Mouse (Mus musculus) liver, adult 2 months (tissue): ENCODE results near the gene BC048562. TPM values are rescaled to one million over a fixed set of nuclear protein-coding genes. Genes with fewer than 3 reads are reported as not detected.

Experiments
- DNase-seq: peaks from one replicate; pipeline ENCODE4 v3.0.0-alpha.2; 2011; ENCODE audit warnings: low read depth, low spot score; ENCODE audit errors: extremely low read depth
- H3K27ac ChIP-seq: fragments of 200-500 bp; replicated peaks from 2 replicates; pipeline ENCODE4 v1.5.1; 2012; ENCODE audit warnings: low read depth, mild to moderate bottlenecking, control low read depth, inconsistent platforms, low read length; ENCODE audit not compliant: insufficient read depth
- H3K27me3 ChIP-seq: fragments of 200-500 bp; 2 replicates; pipeline ENCODE4 v1.6.1; 2012; ENCODE audit warnings: mild to moderate bottlenecking, moderate library complexity, low read length, inconsistent platforms; ENCODE audit not compliant: control insufficient read depth, insufficient read depth
- H3K36me3 ChIP-seq: fragments of 200-500 bp; 2 replicates; pipeline ENCODE4 v1.6.1; 2012; ENCODE audit warnings: low read length, inconsistent platforms; ENCODE audit not compliant: control insufficient read depth, insufficient read depth
- H3K4me1 ChIP-seq: fragments of 200-500 bp; 2 replicates; pipeline ENCODE4 v1.6.1; 2011; ENCODE audit warnings: low read length; ENCODE audit not compliant: control insufficient read depth, insufficient read depth
- H3K4me3 ChIP-seq: fragments of 200-500 bp; 2 replicates; pipeline ENCODE4 v1.5.1; 2011; ENCODE audit warnings: low read depth, mild to moderate bottlenecking, control low read depth, low read length, moderate library complexity; ENCODE audit not compliant: insufficient read depth
- H3K79me2 ChIP-seq: fragments of 200-500 bp; 2 replicates; pipeline ENCODE4 v1.6.1; 2012; ENCODE audit warnings: inconsistent platforms, mild to moderate bottlenecking, low read length, moderate library complexity; ENCODE audit not compliant: control insufficient read depth, insufficient read depth
- H3K9ac ChIP-seq: fragments of 200-500 bp; 2 replicates; pipeline ENCODE4 v1.6.1; 2012; ENCODE audit warnings: low read depth, mild to moderate bottlenecking, control low read depth, inconsistent platforms, low read length
- CTCF ChIP-seq: fragments of 200-500 bp; IDR thresholded peaks from 2 replicates; pipeline ENCODE4 v1.5.1; 2011; ENCODE audit warnings: low read depth, low read length, control low read depth
- POLR2A ChIP-seq: fragments of 200-500 bp; IDR thresholded peaks from 2 replicates; pipeline ENCODE4 v1.6.1; 2011; ENCODE audit warnings: low read length, control low read depth; ENCODE audit not compliant: insufficient read depth; ENCODE audit errors: extremely low read depth
- WGBS: fragments of 180-500 bp; shearing (Covaris S2); methylation state at CpG from one replicate; pipeline ENCODE4 v1.1.7; 2018; 5-methylcytosine and 5-hydroxymethylcytosine counted together
- polyA plus RNA-seq: library from polyadenylated mRNA; depleted of rRNA; stranded (reverse); fragments of >200 nt; gene quantifications from 2 replicates; pipeline ENCODE4 v1.2.3, GENCODE M21; 2012
- total RNA-seq: library from RNA; depleted of rRNA; stranded (reverse); fragments of >200 nt; gene quantifications from 2 replicates; pipeline ENCODE4 v1.2.3, GENCODE M21; 2014

BC048562 gene
- total and polyA plus RNA-seq, 2 experiments, result not detected

DNA sequence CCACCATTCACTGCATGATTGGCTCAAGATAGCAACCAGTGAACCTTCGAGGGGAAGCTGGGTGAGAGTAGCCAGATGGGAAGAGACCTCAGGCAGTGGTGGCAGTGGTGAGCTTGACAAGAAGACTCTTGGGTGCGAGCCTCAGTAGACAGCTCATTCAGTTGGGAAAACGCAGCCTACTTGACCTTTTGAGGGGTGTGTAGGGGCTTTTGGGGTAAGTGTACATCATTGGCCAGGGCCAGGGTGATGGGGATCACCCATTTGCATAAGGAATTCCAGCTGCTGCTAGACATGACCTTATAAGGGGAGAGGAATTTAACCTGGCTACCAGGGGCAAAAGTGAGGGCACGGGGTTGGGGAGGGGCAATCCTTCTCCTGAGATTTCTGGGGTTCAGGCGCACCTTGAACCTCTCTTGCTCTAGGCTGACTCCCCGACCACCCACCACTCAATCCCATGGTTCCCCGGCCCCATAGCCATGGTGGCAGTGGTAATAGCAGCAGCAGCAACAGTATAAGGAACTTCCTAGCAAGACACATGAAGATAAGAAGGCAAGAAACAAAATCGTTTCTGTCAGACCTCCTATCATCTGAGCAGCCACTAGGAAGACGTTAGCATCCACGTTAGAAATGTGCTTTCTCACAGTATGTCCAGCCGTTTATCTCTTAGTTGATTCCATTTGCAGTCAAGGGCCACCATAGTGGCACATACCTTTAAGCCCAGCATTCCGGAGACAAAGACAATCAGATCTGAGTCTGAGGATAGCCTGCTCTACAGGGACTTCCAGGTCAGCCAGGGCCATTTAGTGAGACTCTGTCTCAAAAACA is 19.7 kb downstream of the BC048562 start:
- H3K27ac ChIP-seq, result no peak overlapping the region
- H3K4me1 ChIP-seq, result no peaks in the 10 kb centered on the region
- DNase-seq, result no peak
- H3K4me3 ChIP-seq, result no peak overlapping the region
- no peaks in the 10 kb centered on the region for H3K27me3 ChIP-seq
- TF ChIP-seq CTCF (no peak), POLR2A (no peak)
- 82% methylated on average over 12 of the region's 12 CpGs for WGBS
- H3K9ac ChIP-seq, result no peak overlapping the region
- H3K36me3 ChIP-seq, result no peaks in the 10 kb centered on the region
- H3K79me2 ChIP-seq, result no peaks in the 10 kb centered on the region

DNA sequence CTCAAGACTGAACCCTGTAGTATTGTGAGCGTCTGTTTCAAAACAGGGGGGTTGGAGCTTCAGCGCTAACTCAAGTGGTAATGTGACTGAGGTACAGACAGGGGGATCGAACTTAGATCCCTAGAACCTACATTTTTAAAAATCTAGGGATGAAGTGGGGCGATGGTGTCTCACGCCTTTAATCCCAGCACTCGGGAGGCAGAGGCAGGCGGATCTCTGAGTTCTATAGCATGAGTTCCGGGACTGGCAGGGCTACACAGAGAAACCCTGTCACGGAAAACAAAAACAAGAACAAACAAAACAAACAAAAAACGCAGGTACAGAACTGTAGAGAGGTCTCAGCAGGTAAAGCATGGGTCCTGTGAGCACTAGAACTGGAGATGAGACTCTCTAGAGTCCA is 20.7 kb downstream of the BC048562 start:
- no peak overlapping the region for H3K27ac ChIP-seq
- peaks cover 5% of the 10 kb centered on the region; the same call in 1 of the 2 replicates for H3K79me2 ChIP-seq
- TF ChIP-seq CTCF (no peak), POLR2A (no peak)
- H3K36me3 ChIP-seq, result no peaks in the 10 kb centered on the region
- H3K4me1 ChIP-seq, result peaks cover 7% of the 10 kb centered on the region
- H3K4me3 ChIP-seq, result no peak overlapping the region
- 93% methylated on average over 10 of the region's 10 CpGs for WGBS
- no peak for DNase-seq
- H3K27me3 ChIP-seq, result no peaks in the 10 kb centered on the region
- H3K9ac ChIP-seq, result no peak overlapping the region

DNA sequence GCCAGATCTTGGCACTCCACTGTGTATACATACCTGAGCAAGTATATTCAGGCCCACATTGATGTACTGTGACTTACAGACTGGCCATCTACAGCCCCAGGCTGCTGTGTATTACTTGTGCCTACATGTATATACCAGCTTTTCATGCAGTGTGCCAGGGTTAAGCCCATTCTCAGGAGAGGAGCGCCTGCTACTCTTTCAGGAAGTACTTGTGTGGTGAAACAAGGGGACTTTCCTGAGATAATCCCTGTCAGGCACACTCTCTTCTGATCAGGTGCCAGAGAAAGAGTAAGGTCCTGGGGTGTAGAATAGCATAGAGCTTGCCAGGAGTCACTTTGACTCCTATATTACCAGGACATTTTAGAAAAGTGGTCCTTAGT is 23.6 kb downstream of the BC048562 start:
- Histone ChIP-seq H3K27ac (0 out of 2 replicates have a peak overlapping the region, but pooled peaks have one; percentile 38), H3K36me3 (peaks cover 4% of the 10 kb centered on the region), H3K4me3 (peak overlapping the region; percentile 77; the same call in 1 of the 2 replicates), H3K4me1 (peaks cover 7% of the 10 kb centered on the region), H3K27me3 (no peaks in the 10 kb centered on the region), H3K79me2 (peaks cover 5% of the 10 kb centered on the region; the same call in 1 of the 2 replicates), H3K9ac (no peak overlapping the region)
- WGBS, result 63% methylated on average over 1 of the region's 1 CpGs
- TF ChIP-seq CTCF (no peak), POLR2A (no peak)
- no peak for DNase-seq

DNA sequence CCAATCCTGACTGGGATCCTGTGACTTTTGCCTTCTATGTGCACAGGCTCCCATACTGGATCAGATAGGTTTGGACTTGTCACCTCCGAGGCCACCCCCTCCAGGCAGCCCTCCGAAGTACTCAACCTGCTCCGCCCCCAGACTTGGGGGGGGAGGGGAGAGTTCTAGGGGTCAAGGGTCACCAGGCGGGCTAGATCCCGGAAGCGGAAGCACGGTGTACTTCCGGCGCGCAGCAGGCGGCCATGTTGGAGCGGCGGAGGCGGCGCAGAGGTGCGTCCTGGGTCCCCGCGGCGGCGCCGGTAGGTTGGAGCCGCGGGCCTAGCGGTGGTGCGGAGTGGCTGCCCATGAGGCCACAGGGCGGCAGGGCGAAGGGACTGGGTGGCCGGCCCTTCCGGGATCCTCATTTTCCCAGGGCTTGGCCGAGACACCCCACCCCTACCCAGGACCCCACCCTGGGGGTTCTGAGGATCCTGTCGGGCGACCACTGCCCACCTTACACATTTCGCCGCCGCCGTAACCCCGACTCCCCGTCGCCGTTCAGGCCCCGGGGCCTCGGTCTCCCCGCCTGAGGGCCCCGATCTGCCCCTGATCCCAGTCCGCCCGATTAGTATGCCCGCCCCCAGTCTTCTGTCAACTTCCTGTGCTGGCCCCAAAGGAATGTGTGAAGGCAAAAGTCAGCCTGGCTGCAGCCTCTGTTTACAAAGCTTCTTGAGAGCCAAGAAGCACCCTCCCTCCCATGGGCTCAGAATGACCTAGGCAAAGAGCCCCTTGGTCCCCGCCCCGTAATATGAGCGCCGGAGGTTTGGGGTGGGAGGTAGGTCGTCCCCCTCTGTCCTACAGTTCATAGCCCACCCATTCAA is 24.3 kb downstream of the BC048562 start, which contains the start of gene Ccdc71:
Gene Ccdc71 (plus strand): TSS at position 209 of the 860 bp plus-strand sequence.
- H3K27ac ChIP-seq, result peak within 1 kb of the TSS; percentile 74
- H3K27me3 ChIP-seq, result no peaks in the 10 kb centered on the region
- H3K9ac ChIP-seq, result peak within 1 kb of the TSS; percentile 92
- peaks cover 5% of the 10 kb centered on the region; the same call in 1 of the 2 replicates for H3K79me2 ChIP-seq
- TF ChIP-seq CTCF (no peak), POLR2A (peak; percentile 38; the same call in 1 of the 2 replicates)
- WGBS, result under 1% methylated on average over 52 of the region's 52 CpGs
- H3K36me3 ChIP-seq, result peaks cover 4% of the 10 kb centered on the region
- H3K4me1 ChIP-seq, result peaks cover 7% of the 10 kb centered on the region
- peak within 1 kb of the TSS; percentile 77 for H3K4me3 ChIP-seq
- DNase-seq, result peak; percentile 64

DNA sequence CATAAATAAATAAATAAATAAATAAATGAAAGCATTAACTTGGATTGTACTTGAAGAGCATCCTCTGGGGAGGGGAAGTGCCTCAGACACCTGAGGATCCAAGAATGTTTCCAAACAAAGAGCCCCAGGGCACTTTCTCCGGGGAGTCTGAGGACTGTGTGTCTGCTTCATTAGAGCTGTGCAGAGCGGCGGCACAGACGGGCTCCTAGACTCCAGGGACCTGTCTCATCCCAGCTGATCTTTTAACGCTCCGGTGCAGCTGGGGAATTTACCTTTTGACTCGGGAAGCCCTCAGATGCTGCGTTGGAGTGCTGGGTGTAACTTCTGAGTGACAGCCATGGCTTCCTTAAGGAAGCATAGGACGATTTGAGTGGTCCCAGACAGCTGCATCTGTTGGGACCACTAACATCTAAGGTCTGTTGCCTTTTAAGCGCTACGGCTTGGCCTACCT is 24.9 kb downstream of the BC048562 start, which contains the start of gene Klhdc8b:
Gene Klhdc8b (minus strand): TSS at position 401 of the 451 bp plus-strand sequence.
- TF ChIP-seq POLR2A (no peak), CTCF (no peak)
- Histone ChIP-seq H3K36me3 (peaks cover 4% of the 10 kb centered on the region), H3K27me3 (no peaks in the 10 kb centered on the region), H3K4me3 (peak within 1 kb of the TSS; percentile 77), H3K9ac (peak within 1 kb of the TSS; percentile 92), H3K27ac (peak within 1 kb of the TSS; percentile 74), H3K4me1 (peaks cover 7% of the 10 kb centered on the region), H3K79me2 (peaks cover 5% of the 10 kb centered on the region; the same call in 1 of the 2 replicates)
- DNase-seq, result no peak
- 19% methylated on average over 11 of the region's 11 CpGs for WGBS
